Mouse (Mus musculus): ENCODE data around the gene Arhgef12.

Arhgef12 gene

GRCm38 (mm10) chr9:43078711-43079110 is 28.3 kb downstream of the Arhgef12 start:
- DNase-seq (ENCODE audit: low read depth in 2 of 2, low spot score in 2 of 2) = no peak

GRCm38 (mm10) chr9:43076163-43076562 is 30.9 kb downstream of the Arhgef12 start:
- DNase-seq (ENCODE audit: low read depth in 2 of 2, low spot score in 2 of 2) = no peak

- DNase-seq (ENCODE audit: low read depth in 2 of 2, low spot score in 2 of 2) = no peak
These were observed 32.4 kb downstream of the Arhgef12 start for GRCm38 (mm10) chr9:43074611-43075010.

- DNase-seq (ENCODE audit: low read depth in 2 of 2, low spot score in 2 of 2) = no peak
These were observed 35.3 kb downstream of the Arhgef12 start for GRCm38 (mm10) chr9:43071741-43072140.

- DNase-seq (ENCODE audit: low read depth in 2 of 2, low spot score in 2 of 2) = no peak
These were observed 35.9 kb downstream of the Arhgef12 start for GRCm38 (mm10) chr9:43071176-43071575.

GRCm38 (mm10) chr9:43070566-43070965 is 36.5 kb downstream of the Arhgef12 start:
- no peak for DNase-seq (ENCODE audit: low read depth in 2 of 2, low spot score in 2 of 2)

- DNase-seq (ENCODE audit: low read depth in 2 of 2, low spot score in 2 of 2) = no peak
These were observed 36.9 kb downstream of the Arhgef12 start for GRCm38 (mm10) chr9:43070153-43070552.

- DNase-seq (ENCODE audit: low read depth in 2 of 2, low spot score in 2 of 2) = no peak
These were observed 39.1 kb downstream of the Arhgef12 start for GRCm38 (mm10) chr9:43067896-43068295.

GRCm38 (mm10) chr9:43065231-43065630 is 41.8 kb downstream of the Arhgef12 start:
- no peak for DNase-seq (ENCODE audit: low read depth in 2 of 2, low spot score in 2 of 2)

GRCm38 (mm10) chr9:43061545-43061944 is 45.5 kb downstream of the Arhgef12 start:
- no peak for DNase-seq (ENCODE audit: low read depth in 2 of 2, low spot score in 2 of 2)

- no peak for DNase-seq (ENCODE audit: low read depth in 2 of 2, low spot score in 2 of 2)
These were observed 56.6 kb downstream of the Arhgef12 start for GRCm38 (mm10) chr9:43050391-43050790.

- DNase-seq (ENCODE audit: low read depth in 2 of 2, low spot score in 2 of 2) = no peak
These were observed 62.6 kb downstream of the Arhgef12 start for GRCm38 (mm10) chr9:43044481-43044880.

GRCm38 (mm10) chr9:43038466-43038865 is 68.6 kb downstream of the Arhgef12 start:
- no peak for DNase-seq (ENCODE audit: low read depth in 2 of 2, low spot score in 2 of 2)

- DNase-seq (ENCODE audit: low read depth in 2 of 2, low spot score in 2 of 2) = no peak
These were observed 71.8 kb downstream of the Arhgef12 start for GRCm38 (mm10) chr9:43035208-43035607.

- no peak for DNase-seq (ENCODE audit: low read depth in 2 of 2, low spot score in 2 of 2)
These were observed 72.8 kb downstream of the Arhgef12 start for GRCm38 (mm10) chr9:43034273-43034672.

GRCm38 (mm10) chr9:43027757-43028156 is 79.3 kb downstream of the Arhgef12 start:
- DNase-seq (ENCODE audit: low read depth in 2 of 2, low spot score in 2 of 2) = no peak

- no peak for DNase-seq (ENCODE audit: low read depth in 2 of 2, low spot score in 2 of 2)
These were observed 85.4 kb downstream of the Arhgef12 start for GRCm38 (mm10) chr9:43021515-43022251.

GRCm38 (mm10) chr9:43019656-43020055 is 87.4 kb downstream of the Arhgef12 start:
- DNase-seq (ENCODE audit: low read depth in 2 of 2, low spot score in 2 of 2) = no peak

GRCm38 (mm10) chr9:43015786-43016185 is 91.3 kb downstream of the Arhgef12 start:
- no peak for DNase-seq (ENCODE audit: low read depth in 2 of 2, low spot score in 2 of 2)

GRCm38 (mm10) chr9:43015366-43015765 is 91.7 kb downstream of the Arhgef12 start:
- no peak for DNase-seq (ENCODE audit: low read depth in 2 of 2, low spot score in 2 of 2)

GRCm38 (mm10) chr9:43014886-43015285 is 92.2 kb downstream of the Arhgef12 start:
- DNase-seq (ENCODE audit: low read depth in 2 of 2, low spot score in 2 of 2) = no peak

- DNase-seq (ENCODE audit: low read depth in 2 of 2, low spot score in 2 of 2) = no peak
These were observed 94.5 kb downstream of the Arhgef12 start for GRCm38 (mm10) chr9:43012541-43012940.

GRCm38 (mm10) chr9:43011061-43011460 is 96.0 kb downstream of the Arhgef12 start:
- no peak for DNase-seq (ENCODE audit: low read depth in 2 of 2, low spot score in 2 of 2)
